Mouse (Mus musculus) effector memory CD4-positive, alpha-beta T cell, adult 5 months (primary cell): Measurements from ENCODE around the gene Vmn1r219. TPM values are rescaled to one million over a fixed set of nuclear protein-coding genes. Genes with fewer than 3 reads are reported as not detected.

Experiments used
- polyA plus RNA-seq: library from polyadenylated mRNA; unstranded; fragments of 100-300 nt; shearing (Covaris generic); gene quantifications from one replicate; pipeline ENCODE4 v1.2.1, GENCODE M21; 2017

The Vmn1r219 gene
- not detected for polyA plus RNA-seq

DNA sequence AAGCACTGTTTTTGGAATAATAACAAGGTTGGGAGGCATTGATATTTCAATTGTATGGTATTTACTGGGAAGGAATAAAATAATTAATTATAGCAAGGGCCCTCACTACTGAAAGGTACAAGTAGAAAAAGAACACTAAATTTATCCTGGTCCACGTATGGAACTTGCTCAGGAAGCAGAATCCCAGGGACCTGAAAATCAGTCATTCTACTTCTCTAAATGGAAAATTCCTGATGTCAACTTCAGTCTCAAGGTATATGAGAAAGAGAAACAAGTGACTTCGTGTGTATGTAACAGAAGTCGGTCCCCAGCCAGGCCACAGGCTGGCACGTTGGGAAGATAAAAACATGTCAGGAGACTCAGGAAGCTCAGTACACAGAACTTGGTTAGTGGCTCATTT, at the start of gene Vmn1r219:
TSS of gene Vmn1r219 (plus strand) at position 301 of the 400 bp plus-strand sequence.

DNA sequence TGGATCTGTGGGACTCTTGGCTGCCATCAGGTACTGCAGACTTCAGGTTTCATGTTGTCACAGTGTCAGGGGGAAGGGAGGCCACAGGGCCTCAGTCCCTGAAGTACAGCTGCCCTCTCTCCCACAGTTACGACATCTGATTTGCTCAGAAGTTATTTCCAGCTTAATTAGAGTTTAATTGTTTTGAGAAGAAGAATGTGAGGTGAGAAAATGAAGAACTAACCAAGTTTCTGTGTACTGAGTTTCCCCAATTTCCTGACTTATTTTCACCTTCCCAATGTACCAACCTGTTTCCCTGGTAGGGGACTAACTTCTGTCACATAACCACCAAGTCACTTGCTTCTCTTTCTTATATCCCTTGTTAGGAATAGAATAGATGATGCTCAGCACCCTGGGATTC, 41.0 kb upstream of the Vmn1r219 start, which contains the start of gene Vmn1r217:
TSS of gene Vmn1r217 (minus strand) at position 101 of the 400 bp plus-strand sequence.

GRCm38 (mm10) chr13:23133099-23133498, 26.0 kb upstream of the Vmn1r219 start, which contains the start of gene Vmn1r218:
Gene Vmn1r218, plus strand, starts transcription at chr13:23133155.

GRCm38 (mm10) chr13:23187875-23188274, 28.8 kb downstream of the Vmn1r219 start, which contains the start of gene Vmn1r220:
Gene Vmn1r220, minus strand, starts transcription at chr13:23187975.

DNA sequence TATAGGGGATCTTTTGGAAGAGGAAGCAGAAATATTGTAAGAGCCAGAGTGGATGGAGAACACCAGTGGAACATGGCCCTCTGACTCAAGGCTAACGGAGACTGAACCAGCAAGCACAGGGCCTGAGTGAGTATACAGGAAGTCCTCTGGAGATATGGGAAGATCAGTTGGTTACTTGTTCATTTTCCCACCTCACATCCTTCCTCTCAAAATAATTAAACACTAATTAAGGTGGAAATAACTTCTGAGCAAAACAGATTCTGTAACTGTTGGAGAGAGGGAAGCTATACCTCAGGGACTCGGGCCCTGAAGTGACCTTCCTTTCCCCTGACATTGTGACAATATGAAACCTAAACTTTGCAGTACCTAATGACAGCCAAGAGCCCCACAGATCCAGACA, 54.7 kb downstream of the Vmn1r219 start, which contains the start of gene Vmn1r221:
TSS of gene Vmn1r221 (plus strand) at position 301 of the 400 bp plus-strand sequence.

Other genes starting within 250 kb of the Vmn1r219 start
- gene Vmn1r213, start 151.7 kb upstream of the Vmn1r219 start, polyA plus RNA-seq: not detected
- gene Vmn1r214, start 128.9 kb upstream of the Vmn1r219 start, polyA plus RNA-seq: 0.14 TPM
- gene Vmn1r215, start 91.3 kb upstream of the Vmn1r219 start, polyA plus RNA-seq: not detected
- gene Vmn1r217, start 41.1 kb upstream of the Vmn1r219 start, polyA plus RNA-seq: not detected
- 0.09 TPM for gene Vmn1r218, start 26.2 kb upstream of the Vmn1r219 start, polyA plus RNA-seq
- not detected for gene Vmn1r220, start 28.7 kb downstream of the Vmn1r219 start, polyA plus RNA-seq
- gene Vmn1r221, start 54.8 kb downstream of the Vmn1r219 start, polyA plus RNA-seq: not detected
- gene Vmn1r222, start 76.6 kb downstream of the Vmn1r219 start, polyA plus RNA-seq: not detected
- gene Vmn1r223, start 87.8 kb downstream of the Vmn1r219 start, polyA plus RNA-seq: not detected
- 11.3 TPM for gene Zfp322a, start 209.9 kb downstream of the Vmn1r219 start, polyA plus RNA-seq